Mouse (Mus musculus): ENCODE measurements around the gene Blvrb.
"Not testable (repeated sequence)": the region's sequence is repeated elsewhere in the genome, so short reads cannot be mapped to it uniquely, and the experiment has no call there.

Gene Blvrb

GRCm38 (mm10) chr7:27483860-27484259 lies 36.1 kb downstream of the Blvrb start:
- DNase-seq (ENCODE audit: low spot score): no peak

- no peak for DNase-seq (ENCODE audit: low spot score)
Observed at GRCm38 (mm10) chr7:27486102-27486769, 38.5 kb downstream of the Blvrb start.

GRCm38 (mm10) chr7:27486770-27487697 lies 39.3 kb downstream of the Blvrb start, which contains the start of gene Sertad1:
Gene Sertad1 (plus strand): TSS chr7:27486910.
- peak; percentile 98 for DNase-seq (ENCODE audit: low spot score)

- no peak for DNase-seq (ENCODE audit: low spot score)
Observed at GRCm38 (mm10) chr7:27487740-27488268, 40.0 kb downstream of the Blvrb start.

- DNase-seq (ENCODE audit: low spot score): no peak
Observed at GRCm38 (mm10) chr7:27489270-27489869, 41.6 kb downstream of the Blvrb start.

GRCm38 (mm10) chr7:27490227-27490542 lies 42.4 kb downstream of the Blvrb start:
- no peak for DNase-seq (ENCODE audit: low spot score)

- peak; percentile 77 for DNase-seq (ENCODE audit: low spot score)
Observed at GRCm38 (mm10) chr7:27490543-27491329, 43.0 kb downstream of the Blvrb start.

- DNase-seq (ENCODE audit: low spot score): no peak
Observed at GRCm38 (mm10) chr7:27491856-27492255, 44.1 kb downstream of the Blvrb start.

GRCm38 (mm10) chr7:27493022-27493421 lies 45.2 kb downstream of the Blvrb start:
- DNase-seq (ENCODE audit: low spot score): no peak

GRCm38 (mm10) chr7:27493450-27493849 lies 45.7 kb downstream of the Blvrb start:
- DNase-seq (ENCODE audit: low spot score): no peak

GRCm38 (mm10) chr7:27494659-27495367 lies 47.0 kb downstream of the Blvrb start:
- DNase-seq (ENCODE audit: low spot score): not testable (repeated sequence)

GRCm38 (mm10) chr7:27499036-27499435 lies 51.3 kb downstream of the Blvrb start, which contains the start of gene Prx:
Gene Prx (plus strand): TSS chr7:27499324.
- no peak for DNase-seq (ENCODE audit: low spot score)

- no peak for DNase-seq (ENCODE audit: low spot score)
Observed at GRCm38 (mm10) chr7:27501620-27502019, 53.8 kb downstream of the Blvrb start.

GRCm38 (mm10) chr7:27506765-27507370 lies 59.1 kb downstream of the Blvrb start:
- DNase-seq (ENCODE audit: low spot score): no peak

GRCm38 (mm10) chr7:27507711-27508647 lies 60.2 kb downstream of the Blvrb start:
- peak; percentile 97 for DNase-seq (ENCODE audit: low spot score)

- DNase-seq (ENCODE audit: low spot score): no peak
Observed at GRCm38 (mm10) chr7:27508648-27509005, 60.8 kb downstream of the Blvrb start.

GRCm38 (mm10) chr7:27510809-27511208 lies 63.0 kb downstream of the Blvrb start:
- no peak for DNase-seq (ENCODE audit: low spot score)

- DNase-seq (ENCODE audit: low spot score): no peak
Observed at GRCm38 (mm10) chr7:27514961-27515360, 67.2 kb downstream of the Blvrb start.

Measured in urinary bladder, postnatal 10 days (tissue).